Mouse (Mus musculus): ENCODE measurements around the gene Saxo1.

The Saxo1 gene

DNA sequence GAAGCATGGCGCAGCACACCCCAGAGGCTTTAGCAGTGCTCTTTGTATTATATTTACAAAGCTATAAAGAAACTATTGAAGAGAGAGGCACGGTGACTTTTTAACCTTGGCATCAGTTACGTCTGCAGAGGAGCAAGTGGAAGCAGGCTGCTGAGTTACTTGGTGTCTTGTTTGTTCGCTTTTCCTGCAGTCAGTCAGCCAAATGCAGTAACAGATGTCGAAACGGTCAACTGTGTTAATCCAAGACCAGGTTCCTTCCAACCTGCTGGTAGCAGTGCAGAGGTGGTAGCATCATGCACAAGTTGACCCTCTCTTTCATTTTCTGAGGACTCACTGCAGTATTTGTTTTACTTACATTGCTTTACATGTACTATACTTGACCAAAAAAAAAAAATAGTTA, 135.5 kb downstream of the Saxo1 start:
- DNase-seq = no peak

DNA sequence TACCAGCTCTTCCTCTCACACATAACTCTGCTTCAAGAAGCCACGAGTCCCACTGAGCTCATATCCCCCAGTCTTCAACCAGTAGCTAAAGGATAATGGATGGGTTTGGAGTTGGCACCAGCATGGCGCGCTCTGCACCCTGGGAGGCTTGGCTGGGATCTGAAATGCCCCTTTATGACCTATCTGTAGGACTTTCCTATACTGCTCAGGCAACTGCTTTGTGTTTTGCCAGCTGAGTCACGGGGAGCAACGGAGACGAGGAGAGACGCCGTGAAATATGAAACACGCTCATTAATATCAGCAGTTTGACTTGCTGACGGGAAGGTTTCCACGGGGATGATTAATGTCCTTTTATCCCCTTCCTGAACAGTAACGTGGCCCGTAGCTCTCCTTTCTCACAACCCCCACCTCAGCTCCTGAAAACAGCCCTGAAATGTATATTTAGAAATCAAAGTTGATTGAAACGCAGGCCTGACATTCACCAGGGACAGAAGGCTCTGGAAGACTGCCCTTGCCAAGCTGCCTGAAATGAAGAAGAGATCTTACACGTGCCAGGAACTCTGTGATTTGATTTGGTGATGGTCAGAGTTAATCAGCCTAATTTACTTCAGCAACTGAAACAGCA, 141.6 kb downstream of the Saxo1 start:
- DNase-seq = peak; percentile 60

DNA sequence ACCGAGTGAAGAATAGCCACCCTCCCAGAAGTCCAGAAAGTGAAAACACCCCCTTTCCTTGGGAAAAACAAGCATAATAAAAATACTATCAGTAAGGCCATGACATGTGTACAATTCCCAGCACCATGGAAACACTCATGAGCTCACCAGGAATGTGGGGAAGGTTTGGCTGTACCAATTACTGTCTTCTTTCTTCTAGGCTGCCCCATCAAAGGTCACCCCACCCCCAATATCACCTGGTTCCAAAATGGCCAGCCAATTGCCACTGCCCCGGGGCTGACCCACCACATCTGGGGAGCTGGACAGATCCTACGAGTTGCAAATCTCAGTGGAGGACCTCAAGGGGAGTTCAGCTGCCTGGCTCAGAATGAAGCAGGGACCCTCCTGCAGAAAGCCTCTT, 144.7 kb downstream of the Saxo1 start:
- no peak for DNase-seq

DNA sequence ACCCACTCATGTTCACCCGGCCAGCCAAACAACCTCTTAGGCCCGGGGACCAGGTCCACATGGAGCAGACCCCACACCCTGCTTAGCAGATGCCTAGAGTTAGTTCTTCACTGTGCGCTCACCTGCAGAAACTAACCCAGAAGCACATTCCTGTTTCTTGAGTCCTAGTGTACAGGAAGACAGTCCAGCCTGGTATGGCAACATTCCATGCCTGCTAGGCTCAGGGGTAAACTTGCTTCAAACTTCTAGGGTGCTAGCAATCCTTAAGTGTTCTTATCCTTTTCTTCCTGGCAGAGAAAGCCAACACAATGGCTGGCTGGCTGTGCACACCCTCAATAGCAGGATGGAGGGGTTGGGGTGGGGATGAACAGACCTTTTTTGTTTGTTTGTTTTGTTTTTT, 147.2 kb downstream of the Saxo1 start:
- no peak for DNase-seq

DNA sequence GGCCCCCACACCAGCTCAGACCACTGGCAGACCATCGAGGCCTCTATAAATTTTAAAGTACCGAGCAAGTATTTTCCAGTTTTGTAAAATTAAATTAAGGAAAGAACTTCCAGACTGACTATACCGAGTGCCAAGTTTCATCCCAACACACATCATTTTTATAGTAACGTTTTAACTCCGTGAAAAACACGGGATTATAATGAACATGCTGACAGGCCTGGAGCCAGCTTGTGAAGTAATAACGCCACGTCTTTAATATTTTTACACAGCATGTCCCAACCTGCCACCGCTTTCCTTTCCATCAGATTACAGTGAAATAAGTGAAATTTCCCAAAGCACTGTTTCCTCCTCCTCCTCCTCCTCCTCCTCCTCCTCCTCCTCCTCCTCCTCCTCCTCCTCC, 149.7 kb downstream of the Saxo1 start:
- no peak for DNase-seq

DNA sequence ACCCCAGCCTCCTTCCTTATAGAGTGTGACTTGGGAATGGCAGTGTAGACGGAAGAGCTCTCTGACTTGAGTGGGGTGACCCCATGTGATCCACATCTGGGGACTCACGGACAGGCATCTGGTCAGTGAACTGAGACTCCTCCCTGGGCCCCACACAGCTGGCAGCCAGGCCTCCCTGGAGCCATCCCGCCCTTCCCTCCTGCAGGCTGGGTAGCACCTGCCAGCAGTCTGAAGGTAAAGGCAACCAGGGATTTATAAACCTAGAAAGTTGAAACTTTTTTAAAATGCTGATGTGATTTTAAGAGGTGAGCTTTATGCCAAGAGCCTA, 151.0 kb downstream of the Saxo1 start:
- DNase-seq = no peak

DNA sequence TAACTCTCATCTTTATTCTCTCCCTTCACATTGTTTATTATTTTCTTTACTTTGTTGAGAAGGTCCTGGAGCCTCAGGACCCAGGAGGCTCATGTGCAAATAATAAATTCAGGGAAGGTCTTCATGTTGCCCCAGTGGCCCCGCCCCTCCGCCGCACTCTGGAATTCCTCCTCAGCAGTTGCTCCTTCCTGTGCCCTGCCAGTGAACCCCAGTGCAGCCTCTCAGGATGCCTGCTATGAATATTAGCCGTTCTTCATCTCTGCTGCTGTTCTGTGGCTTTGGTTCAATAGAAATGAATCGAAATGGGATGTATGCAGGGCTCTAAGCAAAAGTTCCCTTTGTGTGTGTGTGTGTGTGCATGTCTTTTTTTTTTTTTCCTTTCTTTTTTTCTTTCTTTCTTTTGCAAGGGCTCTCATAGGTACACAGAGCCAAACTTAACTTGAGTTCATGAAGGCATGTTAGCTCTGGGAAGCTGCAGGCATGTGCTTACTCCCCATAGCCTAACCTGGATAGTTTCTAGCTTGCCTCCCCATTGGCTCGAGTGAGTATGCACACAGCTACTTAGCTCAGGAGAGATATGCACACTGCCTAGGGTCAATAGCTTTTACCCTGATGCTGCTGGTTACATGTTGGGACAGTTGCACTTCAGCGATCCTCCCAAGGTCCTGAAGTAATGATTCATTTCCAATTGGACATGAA, 151.5 kb downstream of the Saxo1 start:
- DNase-seq = no peak

DNA sequence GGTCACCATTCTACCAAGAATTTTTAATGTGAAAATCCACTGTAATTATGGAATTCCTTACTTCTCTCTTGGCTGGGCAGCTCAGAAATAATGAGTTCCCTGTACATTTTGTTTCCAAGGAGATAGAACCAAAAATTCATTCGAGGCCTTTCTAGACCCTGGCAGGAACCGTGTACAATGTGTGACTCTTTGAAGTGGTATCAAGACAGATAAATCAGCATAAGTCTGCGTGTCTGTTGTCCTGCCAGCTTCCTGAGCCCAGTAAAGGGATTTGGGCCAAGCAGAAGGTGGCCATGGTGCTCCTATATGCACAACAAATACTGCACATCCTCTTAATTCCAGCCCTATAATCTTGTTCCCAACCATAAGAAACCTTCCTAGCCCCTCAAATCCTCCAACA, 157.0 kb downstream of the Saxo1 start:
- DNase-seq = no peak

DNA sequence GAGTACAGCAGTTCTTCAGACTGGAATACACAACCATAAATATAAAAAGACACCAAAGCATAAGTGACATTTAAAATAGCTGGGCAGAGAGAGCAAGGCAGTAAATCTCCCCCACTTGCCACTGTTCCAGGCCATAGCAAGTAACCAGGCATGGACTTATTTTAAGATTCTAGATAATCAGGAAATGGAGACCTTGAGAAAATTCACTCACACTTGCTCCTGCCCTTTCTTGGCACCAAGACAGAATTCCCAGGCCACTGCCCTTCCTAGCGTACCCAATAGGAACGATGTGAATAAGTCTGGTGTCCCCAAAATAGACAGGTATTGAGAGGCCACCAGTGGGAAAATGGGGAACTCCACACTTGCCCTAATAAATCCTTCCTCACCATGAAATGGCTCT, 160.7 kb downstream of the Saxo1 start:
- DNase-seq = no peak

DNA sequence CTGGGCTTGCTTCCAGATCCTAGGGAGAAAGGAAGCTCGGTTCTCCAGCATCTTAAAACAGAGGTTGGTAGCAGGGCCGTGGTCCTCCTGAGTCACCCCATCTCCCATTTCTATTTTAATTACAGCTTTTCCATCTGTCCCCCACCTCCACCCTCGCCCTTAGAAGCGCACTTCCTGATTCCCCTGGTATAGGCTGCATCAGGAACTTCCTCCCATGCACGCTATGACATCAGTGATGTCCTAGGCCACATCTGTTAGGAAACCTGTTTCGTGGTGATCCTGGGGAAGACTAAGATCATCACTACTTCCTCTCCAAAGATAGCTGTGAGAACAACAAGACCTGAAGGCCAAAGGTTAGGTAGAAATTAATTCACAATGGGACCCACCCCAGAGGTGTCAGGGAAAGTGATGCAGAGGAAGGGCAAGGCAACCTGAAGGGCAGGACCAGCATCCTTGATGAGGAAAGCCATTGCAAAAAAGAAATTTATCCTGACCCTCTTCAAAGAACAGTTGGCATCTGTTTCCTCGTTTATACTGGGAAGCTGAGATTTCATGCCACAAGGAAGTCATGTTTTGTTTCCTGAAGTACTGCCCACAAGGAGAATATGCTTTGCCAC, 161.3 kb downstream of the Saxo1 start:
- no peak for DNase-seq

DNA sequence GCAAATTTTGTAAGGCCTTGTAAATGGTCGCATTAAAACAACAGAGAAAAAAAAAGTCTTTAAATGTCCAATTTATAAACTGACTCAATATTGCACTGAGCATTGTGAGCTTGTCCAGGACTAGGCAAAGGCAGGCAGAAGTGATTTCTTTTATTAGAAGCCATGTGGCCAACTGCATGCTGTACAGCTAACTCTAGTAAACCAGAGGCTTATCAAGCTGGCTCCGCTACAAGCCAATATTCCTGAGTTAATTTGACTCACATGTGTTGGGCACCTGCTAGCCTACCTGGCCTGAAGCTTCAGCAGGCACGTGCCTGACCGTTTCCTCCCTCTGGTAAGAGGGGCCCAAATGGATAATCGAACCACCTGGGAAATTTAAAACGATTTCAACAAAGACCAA, 162.5 kb downstream of the Saxo1 start:
- no peak for DNase-seq
